Mouse (Mus musculus) heart, postnatal 10 days (tissue): ENCODE results near the gene Dhx15. TPM values are rescaled to one million over a fixed set of nuclear protein-coding genes. Genes with fewer than 3 reads are reported as not detected.
A peak's percentile ranks its signal among the peaks of the same experiment; 100 is the strongest.
"Not testable (repeated sequence)": the region's sequence is repeated elsewhere in the genome, so short reads cannot be mapped to it uniquely, and the experiment has no call there.

Source experiments
- DNase-seq, 2 experiments: peaks; one replicate each; pipeline ENCODE4 v3.0.0; 2021
- intact Hi-C: fragments of 180-260 bp; cut with DNase I; formaldehyde crosslinking; loops from one replicate; pipeline ENCODE4 v1.15.1; 2025
- total RNA-seq, 2 experiments: library from RNA; stranded (reverse); gene quantifications; 2 replicates each; pipeline ENCODE4 v1.2.3; 2021

Gene Dhx15
- total RNA-seq, result 10 to 100 TPM; 74.0 to 76.7 TPM

GRCm38 (mm10) chr5:52190371-52191179 lies at the start of gene Dhx15:
Dhx15 (minus strand) TSS chr5:52190514.
- peak; percentile 93 to 95 for DNase-seq
- intact Hi-C loops, result loop anchor here (5.0 to 10.0 kb wide), 3 partner anchors 47 to 634 kb away; no protein-coding TSS in a partner anchor

- intact Hi-C loops, result loop anchor here (5.0 kb wide), 1 partner anchor 47 kb away; the partner anchor contains the start of gene Dhx15
- DNase-seq, result no peak
These were observed 48.6 kb upstream of the Dhx15 start for GRCm38 (mm10) chr5:52238877-52239276.

- no peak for DNase-seq
- intact Hi-C loops, result loop anchor here (5.0 kb wide), 1 partner anchor 46 kb away; the partner anchor contains the start of gene Dhx15
These were observed 47.8 kb upstream of the Dhx15 start for GRCm38 (mm10) chr5:52237956-52238735.

GRCm38 (mm10) chr5:52236585-52236984 lies 46.3 kb upstream of the Dhx15 start:
- not testable (repeated sequence) for DNase-seq
- intact Hi-C loops, result loop anchor here (5.0 kb wide), 1 partner anchor 44 kb away; the partner anchor contains the start of gene Dhx15

- intact Hi-C loops, result no loop called here
- DNase-seq, result no peak
These were observed 44.3 kb upstream of the Dhx15 start for GRCm38 (mm10) chr5:52234570-52234969.

GRCm38 (mm10) chr5:52233891-52234290 lies 43.6 kb upstream of the Dhx15 start:
- no peak for DNase-seq
- intact Hi-C loops, result no loop called here

- DNase-seq, result no peak
- intact Hi-C loops, result no loop called here
These were observed 42.3 kb upstream of the Dhx15 start for GRCm38 (mm10) chr5:52232611-52233010.

GRCm38 (mm10) chr5:52232199-52232598 lies 41.9 kb upstream of the Dhx15 start:
- no peak for DNase-seq
- intact Hi-C loops, result no loop called here

- intact Hi-C loops, result no loop called here
- no peak for DNase-seq
These were observed 40.2 kb upstream of the Dhx15 start for GRCm38 (mm10) chr5:52230466-52230865.

GRCm38 (mm10) chr5:52226677-52227076 lies 36.4 kb upstream of the Dhx15 start:
- intact Hi-C loops, result no loop called here
- no peak for DNase-seq

GRCm38 (mm10) chr5:52221596-52221995 lies 31.3 kb upstream of the Dhx15 start:
- no peak for DNase-seq
- intact Hi-C loops, result no loop called here

- peak; percentile 20 to 31 for DNase-seq
- intact Hi-C loops, result no loop called here
These were observed 29.9 kb upstream of the Dhx15 start for GRCm38 (mm10) chr5:52220013-52220804.

GRCm38 (mm10) chr5:52218238-52218637 lies 27.9 kb upstream of the Dhx15 start:
- intact Hi-C loops, result no loop called here

GRCm38 (mm10) chr5:52213143-52213900 lies 23.0 kb upstream of the Dhx15 start:
- intact Hi-C loops, result no loop called here
- DNase-seq, result no peak

More at GRCm38 (mm10) chr5:52218238-52218637, 27.9 kb upstream of the Dhx15 start:
- DNase-seq, result peak in 1 of 2 experiments; percentile 14

- intact Hi-C loops, result loop anchor here (5.0 to 10.0 kb wide), 3 partner anchors 46 to 634 kb away; no protein-coding TSS in a partner anchor
- no peak for DNase-seq
These were observed 810 bp upstream of the Dhx15 start for GRCm38 (mm10) chr5:52191180-52191468.

GRCm38 (mm10) chr5:52189664-52190365 lies 499 bp downstream of the Dhx15 start:
- intact Hi-C loops, result loop anchor here (5.0 to 10.0 kb wide), 3 partner anchors 47 to 635 kb away; no protein-coding TSS in a partner anchor
- peak; percentile 72 to 75 for DNase-seq

- intact Hi-C loops, result no loop called here
- no peak for DNase-seq
These were observed 2.1 kb downstream of the Dhx15 start for GRCm38 (mm10) chr5:52188206-52188605.

- intact Hi-C loops, result no loop called here
- no peak for DNase-seq
These were observed 13.0 kb downstream of the Dhx15 start for GRCm38 (mm10) chr5:52177326-52177725.

GRCm38 (mm10) chr5:52168468-52168867 lies 21.8 kb downstream of the Dhx15 start:
- DNase-seq, result no peak
- intact Hi-C loops, result no loop called here
